Mouse (Mus musculus) embryonic fibroblast, embryonic 13.5 days (primary cell): ENCODE measurements around the gene Sel1l3.

Source experiments
- CTCF ChIP-seq: IDR thresholded peaks from 2 replicates; pipeline ENCODE4 v1.5.1; 2011; ENCODE audit warnings: mild to moderate bottlenecking, control low read depth, low read length, moderate library complexity, borderline replicate concordance; ENCODE audit not compliant: insufficient read depth
- POLR2A ChIP-seq: IDR thresholded peaks from 2 replicates; pipeline ENCODE4 v1.6.1; 2011; ENCODE audit warnings: low read depth, mild to moderate bottlenecking, control low read depth, low read length, moderate library complexity

DNA sequence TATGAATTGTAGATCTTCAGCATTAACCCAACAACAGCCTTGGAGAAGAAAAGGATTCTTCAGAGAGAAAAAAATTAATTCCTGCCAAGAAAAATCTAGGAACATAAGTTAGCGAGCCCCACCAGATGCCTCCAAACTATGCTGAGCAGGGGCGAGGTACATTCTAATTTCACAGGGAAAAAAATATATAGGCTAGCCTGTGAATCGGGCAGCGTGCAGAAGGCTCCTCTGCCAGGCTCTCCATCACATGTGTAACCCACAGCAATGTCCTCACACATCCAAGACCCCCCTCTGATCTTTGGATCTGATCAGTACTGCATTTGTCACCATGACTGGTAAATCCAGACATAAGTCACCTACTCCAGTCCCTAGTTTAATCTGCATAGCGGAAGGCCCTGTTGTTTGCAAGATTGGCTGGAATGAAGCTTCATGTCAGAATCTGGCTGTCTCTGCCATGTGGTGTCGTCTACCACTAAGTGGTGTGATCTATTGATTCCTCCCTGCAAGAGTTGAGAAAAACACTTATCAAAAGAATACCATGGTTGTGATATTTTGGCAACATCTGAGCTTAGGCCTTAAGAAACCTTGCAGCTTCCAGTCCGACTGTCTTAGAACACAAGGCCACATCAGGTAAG, 29.3 kb upstream of the Sel1l3 start:
- TF ChIP-seq CTCF, result no peak
- TF ChIP-seq POLR2A, result no peak
